Mouse (Mus musculus) hindbrain, embryonic 10.5 days (tissue): ENCODE results near the gene Poldip3. TPM values are rescaled to one million over a fixed set of nuclear protein-coding genes. Genes with fewer than 3 reads are reported as not detected.

Experiments used
- DNase-seq: peaks from one replicate; pipeline ENCODE4 v3.0.0-alpha.2; 2017; ENCODE audit warnings: low spot score
- H3K27ac ChIP-seq: fragments of 300-500 bp; sonication (generic); 2 replicates; pipeline ENCODE4 v1.5.1; 2016; ENCODE audit warnings: mild to moderate bottlenecking, moderate library complexity
- H3K27me3 ChIP-seq: fragments of 300-500 bp; sonication (generic); 2 replicates; pipeline ENCODE4 v1.6.1; 2016; ENCODE audit warnings: mild to moderate bottlenecking; ENCODE audit not compliant: poor library complexity, insufficient read depth, severe bottlenecking
- H3K36me3 ChIP-seq: fragments of 300-500 bp; sonication (generic); 2 replicates; pipeline ENCODE4 v1.6.1; 2016; ENCODE audit warnings: mild to moderate bottlenecking, moderate library complexity
- H3K4me1 ChIP-seq: fragments of 300-500 bp; sonication (generic); replicated peaks from 2 replicates; pipeline ENCODE4 v1.6.1; 2016; ENCODE audit warnings: mild to moderate bottlenecking
- H3K4me3 ChIP-seq: fragments of 300-500 bp; sonication (generic); 2 replicates; pipeline ENCODE4 v1.5.1; 2016; ENCODE audit warnings: mild to moderate bottlenecking, moderate library complexity
- H3K9me3 ChIP-seq: fragments of 300-500 bp; sonication (generic); 2 replicates; pipeline ENCODE4 v1.6.1; 2016; ENCODE audit warnings: mild to moderate bottlenecking, moderate library complexity
- WGBS: fragments of 180-500 bp; shearing (Covaris S2); methylation state at CpG from one replicate; pipeline ENCODE4 v1.1.7; 2016; 5-methylcytosine and 5-hydroxymethylcytosine counted together
- polyA plus RNA-seq: library from polyadenylated mRNA; unstranded; fragments of >200 nt; fragmentation: Nextera tagmentation; extraction: Ambion mirVana; gene quantifications from 2 replicates; pipeline ENCODE4 v1.2.1, GENCODE M21; 2016

Poldip3 gene
- polyA plus RNA-seq, 1 experiment from 2014 or later: 190 TPM

- no peaks in the 10 kb centered on the region for H3K9me3 ChIP-seq
- peaks cover 37% of the 10 kb centered on the region for H3K4me1 ChIP-seq
- no peak for DNase-seq
- peak overlapping the region; percentile 57; the same call in 1 of the 2 replicates for H3K27ac ChIP-seq
- 70% methylated on average over 9 of the region's 9 CpGs for WGBS
- no peak overlapping the region for H3K4me3 ChIP-seq
- no peaks in the 10 kb centered on the region for H3K27me3 ChIP-seq
- H3K36me3 ChIP-seq: peaks cover 60% of the 10 kb centered on the region
Measured at GRCm38 (mm10) chr15:83114106-83114505, 35.1 kb downstream of the Poldip3 start.

DNA sequence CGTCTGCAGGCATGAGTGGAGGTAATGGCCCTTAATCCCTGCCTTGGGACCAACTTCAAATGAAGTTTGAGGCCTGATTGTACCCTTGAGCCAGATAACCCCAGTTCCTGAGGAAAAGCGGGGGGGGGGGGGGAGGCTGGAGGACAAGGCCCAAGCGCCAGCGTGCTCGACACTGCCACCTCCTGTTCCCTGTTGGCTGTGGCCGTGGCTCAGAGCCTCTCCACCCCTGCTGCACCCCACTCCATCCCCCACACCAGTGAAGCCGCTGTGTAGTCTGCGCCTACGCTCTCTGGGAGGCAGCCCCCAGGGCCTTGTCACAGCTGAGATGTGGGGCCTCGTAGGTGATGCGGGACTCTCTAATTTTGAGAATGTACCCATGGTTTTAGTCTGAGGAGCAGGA lies 36.3 kb downstream of the Poldip3 start:
- no peaks in the 10 kb centered on the region for H3K9me3 ChIP-seq
- H3K4me3 ChIP-seq: no peak overlapping the region
- H3K27me3 ChIP-seq: no peaks in the 10 kb centered on the region
- H3K27ac ChIP-seq: no peak overlapping the region; the same call in 1 of the 2 replicates
- DNase-seq: peak; percentile 65
- H3K36me3 ChIP-seq: peaks cover 48% of the 10 kb centered on the region
- 18% methylated on average over 11 of the region's 11 CpGs for WGBS
- H3K4me1 ChIP-seq: peaks cover 42% of the 10 kb centered on the region

- no peak overlapping the region for H3K4me3 ChIP-seq
- H3K4me1 ChIP-seq: peaks cover 51% of the 10 kb centered on the region
- no peak overlapping the region for H3K27ac ChIP-seq
- no peaks in the 10 kb centered on the region for H3K27me3 ChIP-seq
- DNase-seq: no peak
- no peaks in the 10 kb centered on the region for H3K9me3 ChIP-seq
- 86% methylated on average over 7 of the region's 7 CpGs for WGBS
- peaks cover 38% of the 10 kb centered on the region for H3K36me3 ChIP-seq
Measured at GRCm38 (mm10) chr15:83111874-83112273, 37.3 kb downstream of the Poldip3 start.

DNA sequence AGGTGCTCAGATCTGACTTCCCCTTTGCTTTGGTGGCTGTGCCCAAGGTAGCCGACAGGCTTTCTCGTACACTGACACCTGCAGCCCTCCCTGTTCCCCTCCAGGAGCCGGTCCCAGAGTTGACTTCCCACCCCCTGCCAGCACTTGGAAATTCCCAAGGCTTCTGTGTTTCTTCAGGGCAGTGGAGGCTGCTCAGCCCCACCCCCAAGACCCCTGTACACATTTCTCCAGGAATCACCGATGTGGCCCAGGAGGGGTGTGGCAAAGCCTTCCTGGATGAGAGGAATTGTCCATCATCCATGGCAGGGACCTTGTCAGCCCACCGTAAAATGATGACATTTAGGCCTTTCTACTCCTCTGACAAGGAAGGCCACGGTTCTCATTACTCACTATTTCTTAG lies 37.9 kb downstream of the Poldip3 start:
- H3K4me3 ChIP-seq: no peak overlapping the region
- no peak for DNase-seq
- peaks cover 32% of the 10 kb centered on the region for H3K36me3 ChIP-seq
- 0 out of 2 replicates have a peak overlapping the region, but pooled peaks have one; percentile 8 for H3K27ac ChIP-seq
- no peaks in the 10 kb centered on the region for H3K9me3 ChIP-seq
- 62% methylated on average over 6 of the region's 6 CpGs for WGBS
- no peaks in the 10 kb centered on the region for H3K27me3 ChIP-seq
- H3K4me1 ChIP-seq: peaks cover 51% of the 10 kb centered on the region

DNA sequence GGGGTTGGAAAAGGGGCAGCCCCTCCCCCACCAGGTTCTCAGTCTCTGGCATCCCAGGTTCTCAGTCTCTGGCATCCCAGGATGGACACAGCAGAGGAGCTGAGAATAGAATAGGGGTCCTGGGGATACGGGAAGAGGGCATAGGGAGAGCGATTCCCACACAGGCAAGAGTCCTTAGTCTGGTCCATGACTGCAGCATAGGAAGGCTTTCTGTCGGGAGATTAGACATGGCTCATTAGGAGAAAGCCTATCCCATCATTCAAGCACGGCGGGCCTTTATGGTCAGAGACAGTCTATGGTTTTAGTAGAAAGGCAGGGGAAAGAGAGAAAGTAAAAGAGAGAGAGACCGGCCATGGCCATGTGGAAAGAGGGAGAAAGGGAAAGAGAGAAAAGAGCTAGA lies 41.4 kb downstream of the Poldip3 start:
- Histone ChIP-seq H3K9me3 (no peaks in the 10 kb centered on the region), H3K4me3 (no peak overlapping the region), H3K27me3 (peaks cover 3% of the 10 kb centered on the region; the same call in 1 of the 2 replicates), H3K36me3 (peaks cover 6% of the 10 kb centered on the region; the same call in 1 of the 2 replicates), H3K4me1 (peaks cover 24% of the 10 kb centered on the region), H3K27ac (peak overlapping the region; percentile 30; the same call in 1 of the 2 replicates)
- 38% methylated on average over 6 of the region's 6 CpGs for WGBS
- DNase-seq: no peak

DNA sequence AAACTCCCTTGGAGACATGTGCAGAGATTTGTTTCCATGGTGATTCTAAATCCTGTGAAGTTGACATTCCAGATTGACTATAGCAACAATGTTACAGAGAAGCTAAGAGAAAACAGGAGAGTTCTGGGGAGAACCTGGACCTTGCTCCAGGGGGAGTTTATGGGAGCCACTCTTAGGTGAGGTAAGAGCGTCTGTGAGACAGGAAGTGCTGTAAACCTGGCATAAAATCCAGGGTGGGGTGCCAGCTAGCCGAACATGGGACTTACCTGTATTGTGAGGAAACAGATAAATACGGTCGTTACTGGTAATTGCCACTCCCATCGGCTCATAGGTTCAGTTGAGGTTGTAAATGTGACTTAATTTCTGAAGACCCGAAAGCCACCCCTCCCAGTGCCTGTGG lies 42.8 kb downstream of the Poldip3 start:
- Histone ChIP-seq H3K27me3 (peaks cover 16% of the 10 kb centered on the region), H3K4me1 (peaks cover 24% of the 10 kb centered on the region), H3K27ac (no peak overlapping the region), H3K36me3 (peaks cover 6% of the 10 kb centered on the region; the same call in 1 of the 2 replicates), H3K4me3 (no peak overlapping the region), H3K9me3 (no peaks in the 10 kb centered on the region)
- WGBS: 90% methylated on average over 6 of the region's 6 CpGs
- DNase-seq: no peak

GRCm38 (mm10) chr15:83103111-83103510 lies 46.1 kb downstream of the Poldip3 start:
- no peaks in the 10 kb centered on the region for H3K36me3 ChIP-seq
- H3K27me3 ChIP-seq: peaks cover 37% of the 10 kb centered on the region
- peaks cover 37% of the 10 kb centered on the region for H3K4me1 ChIP-seq
- no peak for DNase-seq
- no peaks in the 10 kb centered on the region for H3K9me3 ChIP-seq
- no peak overlapping the region for H3K27ac ChIP-seq
- 79% methylated on average over 1 of the region's 1 CpGs for WGBS
- no peak overlapping the region for H3K4me3 ChIP-seq

DNA sequence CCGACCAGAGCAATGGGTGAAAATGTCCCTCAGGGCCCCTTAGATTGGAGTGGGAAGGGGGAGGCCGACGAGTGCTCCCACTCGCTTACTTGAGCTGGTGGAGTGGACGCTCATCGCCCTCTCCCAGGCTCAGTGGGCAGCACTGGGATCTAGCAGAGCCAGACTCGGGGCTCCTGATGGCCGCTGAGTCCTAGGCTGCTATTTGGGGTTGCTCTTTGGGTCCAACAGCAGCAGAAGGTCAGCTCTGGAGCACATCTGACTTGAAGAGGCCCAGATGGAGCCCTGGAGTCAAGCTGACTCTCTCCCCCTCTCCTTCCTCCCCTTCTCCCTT lies 48.9 kb downstream of the Poldip3 start:
- no peaks in the 10 kb centered on the region for H3K36me3 ChIP-seq
- 5% methylated on average over 8 of the region's 8 CpGs for WGBS
- H3K4me1 ChIP-seq: peaks cover 30% of the 10 kb centered on the region
- H3K9me3 ChIP-seq: no peaks in the 10 kb centered on the region
- no peak for DNase-seq
- peaks cover 49% of the 10 kb centered on the region for H3K27me3 ChIP-seq
- peak overlapping the region; percentile 84 for H3K27ac ChIP-seq
- peak overlapping the region; percentile 62 for H3K4me3 ChIP-seq

GRCm38 (mm10) chr15:83099533-83100331 lies 49.5 kb downstream of the Poldip3 start:
- H3K36me3 ChIP-seq: no peaks in the 10 kb centered on the region
- H3K9me3 ChIP-seq: no peaks in the 10 kb centered on the region
- H3K27me3 ChIP-seq: peaks cover 49% of the 10 kb centered on the region
- peak overlapping the region; percentile 62 for H3K4me3 ChIP-seq
- peak overlapping the region; percentile 84 for H3K27ac ChIP-seq
- WGBS: 3% methylated on average over 31 of the region's 31 CpGs
- peaks cover 30% of the 10 kb centered on the region for H3K4me1 ChIP-seq
- DNase-seq: peak; percentile 90

DNA sequence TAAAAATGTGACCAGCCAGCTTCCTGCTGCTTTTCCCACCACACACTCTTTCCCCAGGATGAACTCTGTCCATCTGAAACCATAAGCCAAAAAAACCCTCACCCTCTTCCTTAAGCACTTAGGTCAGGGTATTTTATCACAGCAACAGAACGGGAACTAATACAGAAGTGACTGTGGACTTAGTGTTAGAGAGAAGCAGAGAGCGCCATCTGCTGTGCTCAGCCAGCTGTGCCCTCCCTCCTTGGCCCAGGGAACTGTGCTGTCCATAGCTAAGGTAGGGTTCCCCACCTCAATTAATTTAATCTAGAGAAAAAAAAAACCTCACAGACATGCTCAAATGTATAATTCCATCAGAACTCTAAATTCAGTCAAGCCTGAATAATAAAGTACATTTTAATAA lies 53.2 kb downstream of the Poldip3 start:
- WGBS: 42% methylated on average over 2 of the region's 2 CpGs
- no peak for DNase-seq

GRCm38 (mm10) chr15:83093687-83094086 lies 55.5 kb downstream of the Poldip3 start:
- peaks cover 43% of the 10 kb centered on the region for H3K27me3 ChIP-seq
- H3K27ac ChIP-seq: no peak overlapping the region
- DNase-seq: no peak
- WGBS: 72% methylated on average over 2 of the region's 2 CpGs
- no peaks in the 10 kb centered on the region for H3K36me3 ChIP-seq
- no peaks in the 10 kb centered on the region for H3K9me3 ChIP-seq
- no peak overlapping the region for H3K4me3 ChIP-seq
- H3K4me1 ChIP-seq: peaks cover 18% of the 10 kb centered on the region

More for the DNA sequence above, 53.2 kb downstream of the Poldip3 start:
- H3K27ac ChIP-seq: no peak overlapping the region
- H3K36me3 ChIP-seq: no peaks in the 10 kb centered on the region
- no peak overlapping the region for H3K4me3 ChIP-seq
- H3K9me3 ChIP-seq: no peaks in the 10 kb centered on the region
- H3K27me3 ChIP-seq: peaks cover 31% of the 10 kb centered on the region
- H3K4me1 ChIP-seq: peaks cover 27% of the 10 kb centered on the region

DNA sequence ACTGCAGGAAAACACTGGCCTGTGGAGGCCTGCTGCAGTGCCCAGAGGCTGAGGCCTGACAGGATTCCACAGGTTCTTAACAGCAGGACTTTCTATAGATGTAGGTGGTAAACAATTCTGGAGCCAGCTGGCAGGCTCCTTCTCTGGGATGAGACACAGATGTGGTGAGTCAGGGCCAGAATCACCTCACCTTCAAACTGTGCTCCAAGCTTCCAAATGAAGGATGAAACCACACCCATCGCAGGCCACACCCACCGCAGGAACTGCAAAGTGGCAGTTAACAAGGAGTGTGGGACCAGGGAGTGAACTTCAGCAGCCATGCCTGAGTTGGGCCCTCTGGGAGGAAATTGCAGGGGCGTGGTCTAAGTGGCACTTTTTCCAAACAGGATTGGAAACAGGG lies 58.3 kb downstream of the Poldip3 start:
- Histone ChIP-seq H3K27me3 (peaks cover 51% of the 10 kb centered on the region), H3K27ac (no peak overlapping the region), H3K36me3 (no peaks in the 10 kb centered on the region), H3K9me3 (no peaks in the 10 kb centered on the region), H3K4me1 (peaks cover 23% of the 10 kb centered on the region), H3K4me3 (no peak overlapping the region)
- DNase-seq: no peak
- WGBS: 44% methylated on average over 3 of the region's 3 CpGs

DNA sequence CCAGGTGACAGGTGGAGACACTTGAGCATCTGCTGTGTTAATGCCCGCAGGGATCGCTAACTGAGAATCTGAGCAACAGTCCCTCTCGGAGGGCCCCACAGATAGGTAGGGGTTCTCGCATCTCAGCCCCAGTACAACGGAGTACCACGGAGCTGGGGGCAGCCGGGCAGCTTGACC lies 59.9 kb downstream of the Poldip3 start, which contains the start of gene Serhl:
Gene Serhl (plus strand): TSS at position 78 of the 177 bp plus-strand sequence.
- Histone ChIP-seq H3K4me3 (peak within 1 kb of the TSS; percentile 35), H3K27me3 (peaks cover 52% of the 10 kb centered on the region), H3K27ac (no peak within 1 kb of the TSS), H3K36me3 (no peaks in the 10 kb centered on the region), H3K9me3 (no peaks in the 10 kb centered on the region), H3K4me1 (peaks cover 27% of the 10 kb centered on the region)
- DNase-seq: no peak
- WGBS: 13% methylated on average over 7 of the region's 7 CpGs
